Mouse (Mus musculus) limb, embryonic 13.5 days (tissue): ENCODE data around the gene Mb21d2. TPM values are rescaled to one million over a fixed set of nuclear protein-coding genes. Genes with fewer than 3 reads are reported as not detected.

Experiments used
- ATAC-seq: fragments of 200-750 bp; cut with Nextera tagmentation; 2 replicates; pipeline ENCODE4 v1.8.0; 2017; ENCODE audit warnings: low read depth, moderate number of reproducible peaks, moderate TSS enrichment; ENCODE audit not compliant: low FRiP score
- H3K27ac ChIP-seq: fragments of 300-500 bp; sonication (generic); 2 replicates; pipeline ENCODE4 v1.5.1; 2015; ENCODE audit warnings: inconsistent platforms, mild to moderate bottlenecking, moderate library complexity
- H3K27me3 ChIP-seq: fragments of 300-500 bp; sonication (generic); 2 replicates; pipeline ENCODE4 v1.6.1; 2015; ENCODE audit warnings: mild to moderate bottlenecking, inconsistent platforms
- H3K36me3 ChIP-seq: fragments of 300-500 bp; sonication (generic); 2 replicates; pipeline ENCODE4 v1.6.1; 2015; ENCODE audit warnings: inconsistent platforms, mild to moderate bottlenecking, moderate library complexity
- H3K4me1 ChIP-seq: fragments of 300-500 bp; sonication (generic); 2 replicates; pipeline ENCODE4 v1.6.1; 2015; ENCODE audit warnings: inconsistent platforms
- H3K4me2 ChIP-seq: fragments of 300-500 bp; sonication (generic); replicated peaks from 2 replicates; pipeline ENCODE4 v1.6.1; 2015; ENCODE audit warnings: inconsistent platforms, mild to moderate bottlenecking, moderate library complexity
- H3K4me3 ChIP-seq: fragments of 300-500 bp; sonication (generic); 2 replicates; pipeline ENCODE4 v1.5.1; 2015; ENCODE audit warnings: moderate library complexity, mild to moderate bottlenecking, inconsistent platforms
- H3K9ac ChIP-seq: fragments of 300-500 bp; sonication (generic); 2 replicates; pipeline ENCODE4 v1.6.1; 2015; ENCODE audit warnings: mild to moderate bottlenecking, inconsistent platforms
- H3K9me3 ChIP-seq: fragments of 300-500 bp; sonication (generic); 2 replicates; pipeline ENCODE4 v1.6.1; 2016; ENCODE audit warnings: inconsistent platforms
- WGBS: fragments of 180-500 bp; shearing (Covaris S2); methylation state at CpG from one replicate; pipeline ENCODE4 v1.1.7; 2015; 5-methylcytosine and 5-hydroxymethylcytosine counted together
- polyA plus RNA-seq: library from polyadenylated mRNA; unstranded; fragments of >200 nt; fragmentation: Nextera tagmentation; extraction: Ambion mirVana; gene quantifications from 2 replicates; pipeline ENCODE4 v1.2.1, GENCODE M21; 2015

Gene Mb21d2
- polyA plus RNA-seq, 1 experiment from 2014 or later: 9.0 TPM

DNA sequence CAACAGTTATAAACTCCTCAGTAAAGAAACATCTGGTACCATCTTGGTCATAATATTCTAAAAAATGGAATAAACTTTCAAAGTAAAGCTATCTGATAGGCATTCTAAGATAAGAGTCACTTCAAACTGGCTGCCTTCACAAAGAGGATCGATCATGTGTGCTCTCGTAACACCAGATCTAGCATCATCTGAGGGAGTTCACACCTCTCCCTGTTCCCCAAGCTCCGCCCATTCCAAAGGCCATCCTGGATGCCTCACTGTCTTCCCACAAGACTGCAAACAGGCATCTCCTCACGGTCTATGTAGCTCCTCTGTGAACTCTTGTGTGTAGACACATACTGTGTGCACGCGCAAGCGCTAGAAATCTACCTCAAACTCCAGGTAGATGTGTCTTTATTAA is 32.9 kb downstream of the Mb21d2 start:
- Histone ChIP-seq H3K4me3 (no peak overlapping the region), H3K4me2 (no peak overlapping the region), H3K9me3 (no peaks in the 10 kb centered on the region), H3K27me3 (peaks cover 9% of the 10 kb centered on the region; the same call in 1 of the 2 replicates), H3K36me3 (no peaks in the 10 kb centered on the region), H3K4me1 (peaks cover 46% of the 10 kb centered on the region), H3K9ac (no peak overlapping the region), H3K27ac (no peak overlapping the region)
- WGBS: 91% methylated on average over 7 of the region's 7 CpGs
- no peak for ATAC-seq

DNA sequence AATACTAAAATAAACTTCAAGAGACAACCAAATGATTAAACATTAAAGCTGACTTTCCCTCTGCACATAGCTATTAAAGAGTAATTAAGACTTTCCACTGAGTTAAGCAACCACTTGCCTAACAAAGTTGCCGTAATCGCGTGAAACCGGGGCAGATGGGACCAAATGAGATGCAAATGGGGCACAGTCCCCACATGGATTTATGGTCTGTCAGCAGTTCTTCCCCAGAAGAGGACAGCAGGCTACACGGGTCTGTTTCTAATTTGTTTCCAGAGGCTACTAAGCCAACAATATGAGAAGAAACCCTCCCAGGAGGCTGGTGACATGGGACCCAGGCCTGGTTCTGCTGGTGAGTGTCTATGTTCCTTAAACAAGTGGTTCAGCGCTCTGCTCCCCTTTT is 34.6 kb downstream of the Mb21d2 start:
- no peak overlapping the region for H3K9ac ChIP-seq
- peaks cover 2% of the 10 kb centered on the region; the same call in 1 of the 2 replicates for H3K9me3 ChIP-seq
- peaks cover 4% of the 10 kb centered on the region; the same call in 1 of the 2 replicates for H3K27me3 ChIP-seq
- no peak overlapping the region for H3K27ac ChIP-seq
- WGBS: 18% methylated on average over 6 of the region's 6 CpGs
- no peak for ATAC-seq
- no peak overlapping the region for H3K4me2 ChIP-seq
- peaks cover 3% of the 10 kb centered on the region; the same call in 1 of the 2 replicates for H3K36me3 ChIP-seq
- peaks cover 54% of the 10 kb centered on the region for H3K4me1 ChIP-seq
- no peak overlapping the region for H3K4me3 ChIP-seq

DNA sequence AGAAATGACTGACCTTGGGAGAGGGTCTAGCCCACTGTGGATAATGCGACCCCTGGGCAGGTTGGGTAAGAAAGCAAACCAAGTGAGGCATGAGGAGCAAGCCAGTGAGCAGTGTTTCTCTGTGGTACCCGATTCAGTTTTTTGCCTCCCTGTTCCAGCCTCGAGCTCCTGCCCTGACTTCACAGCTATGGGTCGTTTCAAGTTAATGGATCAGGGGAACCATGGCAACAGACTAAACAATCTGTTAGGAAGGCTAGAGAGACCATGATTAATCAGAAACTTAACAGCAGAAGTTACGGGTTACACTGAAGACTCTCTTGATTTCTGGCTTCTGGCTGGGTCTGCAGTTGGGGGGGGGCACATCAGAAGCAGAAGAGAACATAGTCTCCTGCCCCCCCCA is 36.2 kb downstream of the Mb21d2 start:
- 0 out of 2 replicates have a peak, but pooled peaks cover 3% of the 10 kb centered on the region for H3K27me3 ChIP-seq
- H3K4me2 ChIP-seq: no peak overlapping the region
- WGBS: 24% methylated on average over 5 of the region's 5 CpGs
- ATAC-seq: no peak
- H3K4me1 ChIP-seq: peaks cover 38% of the 10 kb centered on the region
- H3K4me3 ChIP-seq: no peak overlapping the region
- H3K9me3 ChIP-seq: peaks cover 9% of the 10 kb centered on the region; the same call in 1 of the 2 replicates
- peaks cover 9% of the 10 kb centered on the region for H3K36me3 ChIP-seq
- H3K9ac ChIP-seq: no peak overlapping the region
- no peak overlapping the region for H3K27ac ChIP-seq

DNA sequence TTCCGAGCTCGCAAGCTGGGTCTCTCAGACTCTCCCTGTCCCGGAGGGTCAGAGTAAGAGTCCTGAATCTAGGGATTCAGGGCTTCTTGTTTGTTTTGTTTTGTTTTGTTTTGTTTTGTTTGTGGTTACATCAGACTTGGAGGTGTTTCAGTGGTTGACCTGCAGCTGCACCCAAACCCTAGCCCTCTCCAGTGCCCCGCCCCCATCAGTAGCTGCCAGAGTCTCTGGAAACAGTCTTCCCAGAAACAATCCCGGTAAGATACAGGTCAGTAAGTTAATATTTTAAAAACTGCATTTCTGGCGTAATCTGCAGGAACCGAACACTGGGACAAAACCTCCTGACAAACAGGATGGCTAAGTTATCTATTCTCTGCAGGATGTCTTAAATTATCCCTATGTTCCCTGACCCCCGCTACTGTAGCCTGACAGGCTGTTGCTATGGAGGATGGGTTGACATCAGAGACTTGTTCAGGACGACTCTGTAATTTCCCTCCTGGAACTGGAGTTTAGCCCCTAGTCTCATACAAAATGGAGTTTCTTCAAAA is 43.2 kb downstream of the Mb21d2 start:
- no peak overlapping the region for H3K4me3 ChIP-seq
- H3K9me3 ChIP-seq: peaks cover 9% of the 10 kb centered on the region; the same call in 1 of the 2 replicates
- H3K27ac ChIP-seq: no peak overlapping the region
- 74% methylated on average over 9 of the region's 9 CpGs for WGBS
- peaks cover 9% of the 10 kb centered on the region for H3K36me3 ChIP-seq
- no peak overlapping the region for H3K9ac ChIP-seq
- H3K27me3 ChIP-seq: no peaks in the 10 kb centered on the region
- H3K4me2 ChIP-seq: no peak overlapping the region
- H3K4me1 ChIP-seq: peaks cover 48% of the 10 kb centered on the region
- ATAC-seq: no peak

DNA sequence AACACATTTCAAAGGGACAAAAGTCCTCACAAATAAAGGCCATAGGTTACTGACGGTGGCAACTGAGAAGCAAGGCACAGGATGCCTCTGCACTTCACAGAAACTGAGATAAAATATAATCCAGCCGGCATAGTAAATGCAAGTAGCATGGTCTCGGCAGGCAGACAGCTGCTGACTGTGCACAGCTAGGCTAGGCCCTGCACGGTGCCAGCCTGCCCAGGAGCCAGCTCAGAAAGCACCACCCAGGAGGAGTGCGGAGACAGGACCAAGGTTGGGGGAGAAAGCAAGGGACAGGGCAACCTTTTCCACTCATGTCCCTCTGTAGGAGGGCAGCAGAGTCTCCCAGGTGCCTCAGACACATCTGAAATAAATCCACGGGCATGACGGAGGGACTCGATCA is 44.0 kb downstream of the Mb21d2 start:
- peaks cover 9% of the 10 kb centered on the region; the same call in 1 of the 2 replicates for H3K9me3 ChIP-seq
- H3K4me1 ChIP-seq: peaks cover 50% of the 10 kb centered on the region
- H3K27ac ChIP-seq: no peak overlapping the region
- peaks cover 9% of the 10 kb centered on the region for H3K36me3 ChIP-seq
- no peak overlapping the region for H3K4me2 ChIP-seq
- 80% methylated on average over 8 of the region's 8 CpGs for WGBS
- no peak overlapping the region for H3K4me3 ChIP-seq
- no peak for ATAC-seq
- no peaks in the 10 kb centered on the region for H3K27me3 ChIP-seq
- no peak overlapping the region for H3K9ac ChIP-seq

DNA sequence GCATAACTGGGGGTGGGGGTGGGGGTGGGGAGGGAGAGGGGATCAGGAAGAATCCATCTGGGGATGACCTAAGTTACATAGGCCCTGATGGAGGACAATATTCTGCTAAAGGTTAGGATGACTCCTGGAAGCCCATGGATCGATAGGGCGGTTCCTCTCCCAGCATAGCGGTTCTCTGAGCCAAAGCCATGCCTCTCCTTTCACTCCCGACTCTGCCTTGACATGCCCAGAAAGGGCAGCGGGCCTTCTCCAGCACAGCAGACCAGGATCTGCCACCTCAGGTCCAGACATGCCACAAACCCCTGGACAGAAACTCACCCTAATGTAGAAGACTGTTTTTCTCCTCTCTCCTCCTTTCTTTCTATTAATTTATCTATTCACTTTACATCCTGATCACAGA is 44.8 kb downstream of the Mb21d2 start:
- Histone ChIP-seq H3K9ac (no peak overlapping the region), H3K36me3 (peaks cover 5% of the 10 kb centered on the region), H3K4me2 (no peak overlapping the region), H3K27me3 (no peaks in the 10 kb centered on the region), H3K4me1 (peaks cover 56% of the 10 kb centered on the region), H3K27ac (no peak overlapping the region), H3K4me3 (no peak overlapping the region), H3K9me3 (0 out of 2 replicates have a peak, but pooled peaks cover 6% of the 10 kb centered on the region)
- no peak for ATAC-seq
- 84% methylated on average over 5 of the region's 5 CpGs for WGBS

DNA sequence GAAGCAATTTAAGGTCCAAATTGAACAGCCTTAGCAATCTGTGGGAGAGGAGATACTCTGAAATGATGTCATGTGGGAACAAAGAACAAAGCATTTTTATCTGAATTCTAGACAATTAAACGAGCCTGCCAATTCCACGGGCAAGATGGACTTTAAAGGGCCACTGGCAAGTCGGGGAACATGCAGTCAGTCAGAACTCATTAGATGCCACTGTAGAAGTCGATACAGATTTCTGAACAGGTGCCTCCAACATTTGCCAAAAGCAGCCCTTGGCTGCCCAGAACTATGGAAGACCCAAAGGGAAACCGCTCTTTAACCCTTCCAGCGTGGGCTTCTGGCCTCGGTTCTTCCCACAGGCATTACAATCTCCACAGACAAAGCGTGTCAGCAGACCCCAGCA is 45.8 kb downstream of the Mb21d2 start:
- no peaks in the 10 kb centered on the region for H3K27me3 ChIP-seq
- no peak overlapping the region for H3K27ac ChIP-seq
- H3K4me1 ChIP-seq: peaks cover 59% of the 10 kb centered on the region
- no peak overlapping the region for H3K9ac ChIP-seq
- no peaks in the 10 kb centered on the region for H3K9me3 ChIP-seq
- ATAC-seq: no peak
- H3K36me3 ChIP-seq: no peaks in the 10 kb centered on the region; the same call in 1 of the 2 replicates
- 62% methylated on average over 8 of the region's 8 CpGs for WGBS
- no peak overlapping the region for H3K4me2 ChIP-seq
- H3K4me3 ChIP-seq: no peak overlapping the region

DNA sequence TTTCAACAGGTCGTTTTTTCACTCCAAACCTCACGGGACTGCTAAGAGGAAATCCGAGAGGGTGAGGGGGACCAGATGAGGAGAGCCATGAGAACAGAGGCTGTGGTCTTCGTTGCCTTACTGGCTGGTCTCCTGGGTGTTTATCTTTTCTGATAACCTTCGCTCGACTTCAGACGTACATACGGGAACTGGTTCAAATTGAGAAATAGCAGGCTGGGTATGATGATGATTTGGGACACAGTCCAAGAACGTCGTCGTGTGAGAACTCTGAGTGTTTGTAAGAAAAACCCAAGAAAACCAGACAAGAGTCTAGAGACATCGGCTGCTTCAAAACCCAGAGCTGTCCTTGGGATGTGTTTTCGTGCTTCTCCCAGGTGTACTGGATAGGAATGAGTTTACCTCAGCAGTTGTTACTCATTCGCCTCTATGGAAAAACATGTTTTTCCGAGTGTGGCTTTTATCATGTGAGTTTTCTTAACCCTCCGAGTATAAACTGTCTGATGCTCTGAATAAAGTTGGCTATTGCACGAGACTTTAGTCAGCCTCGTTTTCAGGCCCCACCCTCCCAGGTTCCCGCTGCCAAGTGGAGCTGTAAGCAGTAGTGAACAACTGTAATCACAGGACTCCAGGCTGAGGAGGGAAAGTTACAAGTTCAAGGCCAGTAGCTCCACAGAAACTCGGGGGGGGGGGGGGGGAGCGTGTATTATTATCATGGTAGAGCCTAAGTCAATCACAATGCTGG is 46.6 kb downstream of the Mb21d2 start:
- ATAC-seq: no peak
- Histone ChIP-seq H3K9ac (no peak overlapping the region), H3K27me3 (no peaks in the 10 kb centered on the region), H3K9me3 (no peaks in the 10 kb centered on the region), H3K4me3 (no peak overlapping the region), H3K4me2 (no peak overlapping the region), H3K4me1 (peaks cover 62% of the 10 kb centered on the region), H3K36me3 (no peaks in the 10 kb centered on the region), H3K27ac (no peak overlapping the region)
- WGBS: 52% methylated on average over 21 of the region's 21 CpGs

DNA sequence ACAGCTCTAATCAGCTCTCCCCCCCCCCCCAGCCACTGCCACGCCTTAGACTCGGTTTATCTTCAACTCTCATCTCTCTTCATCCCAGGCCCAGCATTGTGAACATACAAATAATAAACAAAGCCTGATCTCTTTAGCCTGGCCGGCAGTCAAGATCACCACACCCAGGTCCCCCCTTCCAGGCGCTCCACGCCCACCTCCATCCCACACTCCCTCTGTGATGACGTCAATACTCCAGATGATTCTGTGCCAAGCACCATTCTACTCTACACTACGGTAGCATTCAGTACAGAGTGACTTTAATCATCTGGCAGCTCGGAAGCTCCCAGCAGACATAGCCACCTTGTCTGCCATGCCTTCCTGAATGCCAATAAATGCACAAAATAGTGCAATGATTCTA is 47.7 kb downstream of the Mb21d2 start:
- Histone ChIP-seq H3K9ac (no peak overlapping the region), H3K27me3 (no peaks in the 10 kb centered on the region), H3K4me3 (no peak overlapping the region), H3K9me3 (no peaks in the 10 kb centered on the region), H3K4me2 (no peak overlapping the region), H3K27ac (no peak overlapping the region), H3K36me3 (no peaks in the 10 kb centered on the region), H3K4me1 (peaks cover 66% of the 10 kb centered on the region)
- ATAC-seq: no peak
- WGBS: 46% methylated on average over 8 of the region's 8 CpGs

DNA sequence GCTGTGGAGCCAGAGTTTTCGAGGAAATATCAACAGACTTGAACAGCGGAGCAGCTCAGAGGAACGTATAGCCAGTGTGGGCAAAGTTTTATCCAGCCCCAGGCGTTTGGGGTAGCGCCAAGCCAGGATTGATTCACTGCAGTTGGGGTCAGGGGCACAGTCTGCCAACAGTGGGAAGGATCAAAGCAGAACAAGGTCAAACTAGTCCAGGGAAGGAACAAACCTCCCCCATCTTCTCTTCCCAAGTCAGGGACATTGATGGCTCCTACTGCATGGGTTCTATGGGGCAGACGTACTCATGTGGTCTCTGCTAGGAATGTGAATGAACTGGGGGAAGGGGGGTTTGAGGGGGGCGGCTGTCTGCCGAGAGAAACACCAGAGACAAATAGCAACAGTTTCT is 48.7 kb downstream of the Mb21d2 start:
- 0 out of 2 replicates have a peak, but pooled peaks have one; percentile 25 for ATAC-seq
- no peak overlapping the region for H3K4me3 ChIP-seq
- H3K27ac ChIP-seq: no peak overlapping the region
- H3K36me3 ChIP-seq: no peaks in the 10 kb centered on the region
- 14% methylated on average over 8 of the region's 8 CpGs for WGBS
- no peaks in the 10 kb centered on the region for H3K27me3 ChIP-seq
- peak overlapping the region; percentile 17; the same call in 1 of the 2 replicates for H3K4me2 ChIP-seq
- no peaks in the 10 kb centered on the region for H3K9me3 ChIP-seq
- no peak overlapping the region for H3K9ac ChIP-seq
- peaks cover 58% of the 10 kb centered on the region for H3K4me1 ChIP-seq

DNA sequence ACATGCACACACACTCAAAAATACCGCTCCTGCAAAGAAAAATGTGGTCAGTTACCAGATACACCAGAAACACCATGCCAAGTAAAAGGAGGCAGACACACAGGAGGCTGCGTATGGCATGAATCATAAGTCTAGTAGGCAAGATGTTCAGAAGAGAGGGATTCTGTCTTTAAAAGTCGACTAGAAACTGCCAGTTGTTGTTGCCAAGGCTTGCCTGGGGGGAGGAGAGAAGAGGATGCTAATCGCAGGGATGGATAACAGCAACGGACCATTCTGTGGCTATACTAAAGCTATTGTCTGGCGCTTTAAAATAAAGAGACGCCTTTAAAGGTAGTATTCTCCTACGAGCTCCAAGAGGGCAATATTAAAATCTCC is 49.2 kb downstream of the Mb21d2 start:
- no peak overlapping the region for H3K4me3 ChIP-seq
- no peak overlapping the region for H3K4me2 ChIP-seq
- WGBS: 52% methylated on average over 8 of the region's 8 CpGs
- H3K9ac ChIP-seq: no peak overlapping the region
- H3K4me1 ChIP-seq: peaks cover 55% of the 10 kb centered on the region
- H3K9me3 ChIP-seq: no peaks in the 10 kb centered on the region
- no peaks in the 10 kb centered on the region for H3K27me3 ChIP-seq
- no peak overlapping the region for H3K27ac ChIP-seq
- ATAC-seq: no peak
- no peaks in the 10 kb centered on the region for H3K36me3 ChIP-seq

DNA sequence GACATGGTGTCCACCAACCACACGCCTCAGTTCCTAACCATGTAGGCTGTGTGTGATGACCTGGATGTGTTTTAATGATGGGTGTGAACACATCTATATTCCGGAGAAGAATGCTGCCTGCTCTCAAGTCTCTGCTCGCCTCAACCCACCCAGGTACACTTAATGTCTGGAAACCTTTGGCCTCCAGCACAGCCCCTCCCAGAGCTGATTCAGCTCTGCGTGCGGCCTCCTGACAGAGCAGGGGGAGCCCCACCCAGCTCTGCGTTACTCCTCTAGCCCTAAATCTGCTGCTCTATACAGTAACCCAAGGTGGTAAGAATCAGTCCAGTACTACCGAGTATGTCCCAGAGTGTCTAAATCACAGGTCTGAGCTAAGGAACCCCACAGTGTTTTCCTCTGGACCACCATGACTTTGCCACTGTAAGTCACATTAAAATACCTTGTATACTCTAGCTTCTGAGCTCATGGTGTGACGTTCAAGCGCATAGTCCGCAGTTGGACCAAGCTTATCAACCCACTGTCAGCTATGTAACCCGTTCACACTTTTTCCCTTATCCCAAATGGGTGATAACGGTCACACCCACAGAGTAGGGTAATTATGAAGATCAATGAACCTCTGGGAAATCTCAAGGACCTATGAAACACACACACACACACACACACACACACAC is 49.7 kb downstream of the Mb21d2 start:
- ATAC-seq: no peak
- no peaks in the 10 kb centered on the region for H3K36me3 ChIP-seq
- H3K4me3 ChIP-seq: no peak overlapping the region
- H3K9me3 ChIP-seq: no peaks in the 10 kb centered on the region
- no peak overlapping the region for H3K27ac ChIP-seq
- peaks cover 55% of the 10 kb centered on the region for H3K4me1 ChIP-seq
- no peaks in the 10 kb centered on the region for H3K27me3 ChIP-seq
- 72% methylated on average over 12 of the region's 12 CpGs for WGBS
- H3K9ac ChIP-seq: no peak overlapping the region
- H3K4me2 ChIP-seq: no peak overlapping the region
